Mouse (Mus musculus): Measurements from ENCODE around the gene Wfdc9. TPM values are rescaled to one million over a fixed set of nuclear protein-coding genes. Genes with fewer than 3 reads are reported as not detected.
A peak's percentile ranks its signal among the peaks of the same experiment; 100 is the strongest.

Gene Wfdc9
- polyA plus RNA-seq (2015; fragmentation: Nextera tagmentation; extraction: Ambion mirVana): not detected in 2 replicates

DNA sequence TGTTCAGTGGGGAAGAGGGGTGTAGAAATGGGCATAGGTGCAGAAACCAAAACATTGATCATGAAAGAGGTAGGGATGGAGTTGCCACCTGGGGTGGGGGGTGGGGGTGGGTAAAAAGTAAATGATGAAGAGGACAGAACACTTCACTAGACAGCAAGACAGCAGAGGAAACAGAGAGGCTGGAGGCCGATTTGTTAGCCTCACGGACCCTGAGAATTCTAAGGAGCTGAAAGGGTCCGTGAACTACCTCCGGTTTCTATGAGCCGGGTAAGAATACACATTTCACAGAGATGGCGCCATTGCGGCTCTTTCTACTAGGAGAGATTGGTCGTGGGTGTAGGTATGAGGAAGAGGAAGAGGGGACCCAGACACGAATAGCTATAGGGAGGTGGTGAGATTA lies at the start of gene Wfdc9:
Wfdc9 (minus strand) TSS at position 101 of the 400 bp plus-strand sequence.
- 79% methylated on average over 9 of the region's 9 CpGs for WGBS
- H3K27ac ChIP-seq: no peak within 1 kb of the TSS

DNA sequence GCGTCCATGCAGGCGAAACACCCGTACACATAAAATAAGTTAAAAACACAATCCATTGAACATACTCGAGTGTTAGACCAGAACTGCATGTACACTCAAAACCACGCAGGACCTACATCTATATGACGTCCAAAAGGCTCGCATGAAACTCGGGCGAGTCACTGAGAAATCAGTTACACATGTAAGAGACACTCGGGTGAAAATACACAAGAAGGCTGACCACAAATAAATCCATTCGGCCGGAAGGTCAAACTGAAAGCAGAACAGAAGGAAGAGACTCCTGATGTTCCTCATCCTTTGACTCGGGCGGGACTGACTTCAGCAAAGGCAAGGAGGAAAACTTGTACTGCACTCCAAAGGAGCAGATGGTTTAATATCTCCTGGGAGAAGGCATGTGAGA lies 49.6 kb upstream of the Wfdc9 start:
- Histone ChIP-seq H3K9ac (no peak overlapping the region), H3K4me3 (no peak overlapping the region), H3K36me3 (ENCODE audit: poor library complexity, severe bottlenecking) (no peaks in the 10 kb centered on the region), H3K27ac (no peak overlapping the region), H3K4me2 (no peak overlapping the region), H3K27me3 (no peaks in the 10 kb centered on the region), H3K4me1 (no peaks in the 10 kb centered on the region), H3K9me3 (replicated peaks) (no peaks in the 10 kb centered on the region)
- no peak for ATAC-seq
- 88% methylated on average over 14 of the region's 14 CpGs for WGBS

More for the DNA sequence above, at the start of gene Wfdc9:
- Histone ChIP-seq H3K9ac (no peak within 1 kb of the TSS), H3K4me3 (no peak within 1 kb of the TSS), H3K9me3 (replicated peaks) (no peaks in the 10 kb centered on the region), H3K4me2 (no peak within 1 kb of the TSS), H3K27me3 (no peaks in the 10 kb centered on the region), H3K36me3 (ENCODE audit: poor library complexity, severe bottlenecking) (no peaks in the 10 kb centered on the region), H3K4me1 (no peaks in the 10 kb centered on the region)
- ATAC-seq: no peak

DNA sequence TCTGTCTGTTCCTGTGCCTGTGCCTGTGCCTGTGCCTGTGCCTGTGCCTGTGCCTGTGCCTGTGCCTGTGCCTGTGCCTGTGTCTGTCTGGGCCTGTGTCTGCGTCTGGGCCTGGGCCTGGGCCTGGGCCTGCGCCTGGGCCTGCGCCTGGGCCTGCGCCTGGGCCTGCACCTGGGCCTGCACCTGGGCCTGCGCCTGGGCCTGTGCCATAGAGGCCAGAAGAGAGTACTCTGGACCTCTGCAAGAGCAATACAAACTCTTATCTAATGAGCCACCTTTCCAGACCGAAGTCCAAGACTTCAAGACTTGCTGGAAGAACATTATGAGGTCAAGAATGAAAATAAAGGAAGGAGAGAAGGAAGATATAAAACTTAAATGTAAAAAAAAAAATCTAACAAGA lies 48.9 kb upstream of the Wfdc9 start:
- Histone ChIP-seq H3K4me2 (no peak overlapping the region), H3K36me3 (ENCODE audit: poor library complexity, severe bottlenecking) (no peaks in the 10 kb centered on the region), H3K4me1 (no peaks in the 10 kb centered on the region), H3K4me3 (no peak overlapping the region), H3K27me3 (no peaks in the 10 kb centered on the region), H3K27ac (no peak overlapping the region), H3K9ac (no peak overlapping the region), H3K9me3 (replicated peaks) (no peaks in the 10 kb centered on the region)
- WGBS: 82% methylated on average over 6 of the region's 6 CpGs
- ATAC-seq: no peak

DNA sequence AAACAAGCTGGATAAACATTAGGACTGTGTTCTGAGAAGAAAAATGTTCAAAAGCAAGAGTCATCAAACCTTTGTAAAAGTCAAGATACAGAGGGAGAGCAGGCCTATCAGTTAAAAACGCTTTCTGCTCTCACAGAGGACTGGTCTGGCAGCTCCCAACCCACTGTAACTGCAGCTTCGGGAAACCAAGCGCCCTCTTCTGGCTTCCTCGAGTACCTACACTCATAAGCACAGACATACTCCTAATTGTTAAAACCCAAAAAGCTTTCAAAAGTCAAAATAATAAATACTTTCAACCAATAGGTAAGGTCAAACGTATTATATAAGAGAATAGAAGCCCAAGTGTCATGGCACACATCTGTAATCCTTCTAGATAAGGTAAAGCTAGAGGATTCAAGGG lies 47.9 kb upstream of the Wfdc9 start:
- Histone ChIP-seq H3K4me1 (no peaks in the 10 kb centered on the region), H3K4me2 (no peak overlapping the region), H3K4me3 (no peak overlapping the region), H3K27ac (no peak overlapping the region), H3K27me3 (no peaks in the 10 kb centered on the region), H3K9me3 (replicated peaks) (no peaks in the 10 kb centered on the region), H3K9ac (no peak overlapping the region), H3K36me3 (ENCODE audit: poor library complexity, severe bottlenecking) (no peaks in the 10 kb centered on the region)
- ATAC-seq: no peak
- 81% methylated on average over 5 of the region's 5 CpGs for WGBS

DNA sequence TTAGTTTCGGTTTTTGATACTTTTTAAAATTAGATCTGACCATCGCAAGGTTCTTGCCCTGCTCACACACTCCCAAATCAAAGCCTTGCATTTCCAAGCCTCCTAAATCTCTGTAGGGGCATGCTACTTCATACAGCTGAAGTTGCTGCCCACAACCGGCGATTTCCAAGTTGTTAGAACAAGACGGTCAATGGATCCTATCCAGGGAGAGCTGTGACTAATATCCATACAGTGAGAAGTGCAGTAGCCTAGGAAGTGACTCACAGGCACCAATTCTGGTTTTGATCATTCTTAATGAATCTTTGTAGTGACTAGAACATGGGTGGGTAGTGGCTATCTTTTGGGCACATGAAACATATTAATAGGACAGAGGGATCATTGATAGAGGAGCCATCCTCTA lies 45.4 kb upstream of the Wfdc9 start:
- WGBS: 91% methylated on average over 5 of the region's 5 CpGs
- Histone ChIP-seq H3K4me1 (no peaks in the 10 kb centered on the region), H3K9ac (no peak overlapping the region), H3K4me2 (no peak overlapping the region), H3K27ac (no peak overlapping the region), H3K36me3 (ENCODE audit: poor library complexity, severe bottlenecking) (no peaks in the 10 kb centered on the region), H3K27me3 (no peaks in the 10 kb centered on the region), H3K4me3 (no peak overlapping the region), H3K9me3 (replicated peaks) (no peaks in the 10 kb centered on the region)
- ATAC-seq: no peak

DNA sequence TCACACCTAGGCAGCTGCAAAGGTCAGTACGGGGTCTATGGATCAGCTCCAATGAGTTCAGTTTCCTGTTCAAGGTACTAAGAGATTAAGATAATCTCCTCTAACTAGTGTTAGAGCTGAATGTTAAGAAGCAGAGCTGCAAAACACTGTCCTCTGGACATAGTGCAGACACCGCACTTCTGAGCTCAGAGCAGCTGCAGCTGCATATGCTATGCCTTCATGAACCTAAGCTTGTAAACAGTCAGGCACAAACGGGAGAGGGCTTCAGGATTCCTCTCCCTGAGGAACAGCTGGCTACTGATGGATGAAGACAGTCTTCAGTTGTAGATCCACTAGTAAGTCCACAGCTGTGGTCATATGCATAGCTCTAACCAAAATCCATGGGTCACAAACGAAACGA lies 44.6 kb upstream of the Wfdc9 start:
- no peaks in the 10 kb centered on the region for H3K4me1 ChIP-seq
- no peak overlapping the region for H3K4me2 ChIP-seq
- no peaks in the 10 kb centered on the region for H3K27me3 ChIP-seq
- no peak for ATAC-seq
- 79% methylated on average over 5 of the region's 5 CpGs for WGBS
- H3K9me3 ChIP-seq (replicated peaks): no peaks in the 10 kb centered on the region
- H3K9ac ChIP-seq: no peak overlapping the region
- H3K36me3 ChIP-seq (ENCODE audit: poor library complexity, severe bottlenecking): no peaks in the 10 kb centered on the region
- H3K4me3 ChIP-seq: no peak overlapping the region
- no peak overlapping the region for H3K27ac ChIP-seq

DNA sequence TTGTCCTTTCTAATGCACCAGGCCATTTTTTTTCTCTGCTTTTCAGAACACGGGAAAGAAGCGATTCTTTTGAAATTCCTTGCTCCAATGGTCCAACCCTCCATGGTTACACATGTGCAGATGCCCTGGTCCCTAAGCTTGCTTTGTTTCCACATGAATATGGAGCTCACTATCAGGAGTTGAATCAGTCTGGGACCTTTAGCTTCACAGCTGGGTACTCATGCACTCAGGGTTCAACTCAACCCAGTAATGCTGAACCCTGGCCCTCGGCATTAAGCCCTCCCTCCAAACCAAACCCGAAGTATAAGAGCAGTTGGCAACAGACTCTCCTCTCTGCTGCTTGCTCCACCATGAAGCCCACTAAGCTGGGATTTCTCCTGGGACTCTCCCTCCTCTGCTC lies 41.8 kb upstream of the Wfdc9 start, which contains the start of gene Spint4:
Spint4 (plus strand) TSS at position 301 of the 400 bp plus-strand sequence.
- no peaks in the 10 kb centered on the region for H3K9me3 ChIP-seq (replicated peaks)
- no peak within 1 kb of the TSS for H3K4me2 ChIP-seq
- WGBS: 76% methylated on average over 4 of the region's 4 CpGs
- H3K4me1 ChIP-seq: no peaks in the 10 kb centered on the region
- no peak for ATAC-seq
- no peak within 1 kb of the TSS for H3K27ac ChIP-seq
- no peak within 1 kb of the TSS for H3K9ac ChIP-seq
- H3K27me3 ChIP-seq: 0 out of 2 replicates have a peak, but pooled peaks cover 3% of the 10 kb centered on the region
- no peaks in the 10 kb centered on the region for H3K36me3 ChIP-seq (ENCODE audit: poor library complexity, severe bottlenecking)
- H3K4me3 ChIP-seq: no peak within 1 kb of the TSS

DNA sequence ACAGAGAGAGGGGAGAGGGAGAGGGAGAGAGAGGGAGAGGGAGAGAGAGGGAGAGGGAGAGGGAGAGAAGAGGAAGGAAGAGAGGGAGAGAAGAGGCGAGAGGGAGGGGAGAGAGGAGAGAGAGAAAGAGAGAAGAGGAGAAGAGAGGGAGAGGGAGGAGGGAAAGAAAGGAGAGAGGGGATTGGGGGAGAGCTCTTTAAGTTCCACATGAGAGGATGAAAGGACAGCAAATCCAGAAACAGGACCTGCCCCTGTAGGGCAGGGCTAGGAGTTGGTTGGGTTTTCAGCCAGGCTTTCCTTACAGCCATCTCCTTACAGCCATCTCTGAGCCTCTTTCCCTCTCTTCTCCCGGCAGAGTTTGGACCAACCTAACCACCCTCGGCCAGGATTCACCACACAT lies 28.4 kb upstream of the Wfdc9 start, which contains the start of gene Wfdc13:
Wfdc13 (plus strand) TSS at position 301 of the 400 bp plus-strand sequence.
- no peak within 1 kb of the TSS for H3K4me3 ChIP-seq
- no peak for ATAC-seq

DNA sequence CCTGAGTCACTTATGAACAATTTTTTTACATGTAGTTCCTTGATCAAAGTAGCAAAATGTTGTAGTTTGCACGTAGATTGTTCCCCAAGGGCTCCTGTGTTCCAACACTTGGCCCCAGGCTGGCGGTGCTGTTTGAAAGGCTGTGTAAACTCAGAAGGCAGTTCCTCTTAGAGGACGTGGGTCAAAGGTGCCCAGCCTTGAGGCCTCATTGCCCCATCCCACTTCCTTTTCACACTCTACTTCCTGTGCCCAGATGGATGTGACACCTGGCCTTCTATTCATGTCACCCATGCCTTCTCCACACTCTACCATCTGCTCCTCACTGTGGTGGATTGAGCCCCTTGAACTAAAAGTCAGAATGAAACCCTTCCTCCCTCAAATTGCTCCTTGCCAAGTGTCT lies 23.5 kb upstream of the Wfdc9 start:
- Histone ChIP-seq H3K36me3 (ENCODE audit: poor library complexity, severe bottlenecking) (no peaks in the 10 kb centered on the region), H3K9ac (no peak overlapping the region), H3K27ac (no peak overlapping the region), H3K4me2 (no peak overlapping the region), H3K27me3 (no peaks in the 10 kb centered on the region), H3K4me1 (0 out of 2 replicates have a peak, but pooled peaks cover 11% of the 10 kb centered on the region), H3K9me3 (replicated peaks) (no peaks in the 10 kb centered on the region), H3K4me3 (no peak overlapping the region)
- ATAC-seq: no peak
- 71% methylated on average over 3 of the region's 3 CpGs for WGBS

More for the DNA sequence above, 28.4 kb upstream of the Wfdc9 start, which contains the start of gene Wfdc13:
- no peaks in the 10 kb centered on the region for H3K4me1 ChIP-seq
- no peak within 1 kb of the TSS for H3K9ac ChIP-seq
- whole genome bisulfite sequencing: 82% methylated on average over 3 of the region's 3 CpGs
- no peaks in the 10 kb centered on the region for H3K27me3 ChIP-seq
- no peaks in the 10 kb centered on the region for H3K9me3 ChIP-seq (replicated peaks)
- no peak within 1 kb of the TSS for H3K27ac ChIP-seq
- H3K4me2 ChIP-seq: no peak within 1 kb of the TSS
- no peaks in the 10 kb centered on the region for H3K36me3 ChIP-seq (ENCODE audit: poor library complexity, severe bottlenecking)

DNA sequence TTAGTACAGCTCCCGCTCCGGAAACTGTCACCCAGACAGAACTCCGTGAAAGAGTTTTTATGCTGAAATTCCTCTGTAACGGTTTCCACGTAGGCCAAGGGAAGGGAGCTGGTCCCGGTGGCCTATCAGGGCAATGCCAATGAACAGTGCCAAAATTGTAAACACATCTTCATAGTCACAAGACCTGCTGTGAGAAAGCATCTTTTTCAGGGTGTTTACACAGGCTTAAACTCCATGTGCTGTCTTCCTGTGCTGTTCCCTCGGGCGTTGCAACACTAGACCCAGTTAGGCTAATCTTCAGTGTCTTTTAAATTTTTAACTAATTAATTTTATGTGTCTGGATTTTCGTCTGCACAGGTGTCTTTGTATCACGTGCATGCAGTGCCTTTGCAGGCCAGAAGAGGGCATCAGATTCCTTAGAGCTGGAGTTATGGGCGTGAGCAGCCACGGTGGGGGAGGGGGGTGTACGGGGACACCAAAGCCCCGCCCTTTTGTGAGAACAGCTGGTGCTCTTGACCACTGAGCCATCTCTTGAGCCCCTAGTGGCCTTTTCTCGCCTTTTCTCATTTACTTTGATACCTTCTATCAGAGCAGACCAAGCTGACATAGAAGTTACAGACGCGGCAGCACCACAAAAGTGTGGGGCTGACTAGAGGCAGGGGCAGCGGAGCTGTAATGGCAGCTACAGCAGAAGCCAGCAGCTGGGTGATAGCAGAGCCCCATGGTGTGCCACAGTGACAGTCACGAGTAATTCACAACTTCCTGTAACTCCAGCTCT lies 22.7 kb upstream of the Wfdc9 start:
- H3K9ac ChIP-seq: no peak overlapping the region
- H3K27ac ChIP-seq: no peak overlapping the region
- peak overlapping the region; percentile 58 for H3K4me2 ChIP-seq
- H3K4me3 ChIP-seq: peak overlapping the region; percentile 29
- H3K9me3 ChIP-seq (replicated peaks): no peaks in the 10 kb centered on the region
- no peaks in the 10 kb centered on the region for H3K36me3 ChIP-seq (ENCODE audit: poor library complexity, severe bottlenecking)
- ATAC-seq: peak; percentile 55; the same call in 1 of the 2 replicates
- 0 out of 2 replicates have a peak, but pooled peaks cover 11% of the 10 kb centered on the region for H3K4me1 ChIP-seq
- WGBS: 19% methylated on average over 19 of the region's 19 CpGs
- H3K27me3 ChIP-seq: no peaks in the 10 kb centered on the region

DNA sequence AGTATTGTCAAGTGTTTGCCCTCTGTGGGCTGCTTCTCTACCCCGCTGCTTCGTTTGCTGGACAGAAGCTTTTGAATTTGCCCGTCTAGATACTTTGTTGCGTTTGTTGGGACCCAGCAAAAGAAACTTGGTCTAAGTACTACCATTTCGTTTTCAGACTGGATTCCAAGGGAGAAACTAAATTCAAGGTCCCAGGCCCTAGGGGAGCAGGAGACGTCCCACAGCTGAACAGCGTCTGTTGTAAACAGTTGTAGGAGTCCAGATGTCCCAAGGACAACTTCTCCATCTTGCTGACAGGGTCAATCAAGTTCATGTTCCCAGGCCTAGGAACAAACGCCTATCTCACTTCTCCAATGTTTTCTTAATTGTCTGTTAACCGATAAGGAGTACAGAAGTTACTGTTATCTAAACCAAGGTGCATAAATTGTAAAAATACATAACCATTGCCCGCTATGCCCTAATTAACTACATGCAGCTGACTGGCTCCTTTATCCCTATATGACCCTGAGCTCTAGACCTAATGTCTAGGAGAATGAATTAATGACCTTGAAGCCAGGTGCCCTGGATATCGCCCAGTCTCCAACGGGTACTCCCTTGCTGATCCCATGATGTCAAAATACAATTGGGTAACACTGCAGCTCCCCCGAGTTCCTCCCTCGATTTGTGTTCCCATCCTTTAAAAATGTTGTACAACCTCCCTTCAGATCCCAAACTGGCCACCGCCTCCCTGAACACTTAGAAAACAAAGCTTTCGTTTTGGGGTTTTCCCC lies 20.7 kb upstream of the Wfdc9 start:
- H3K27me3 ChIP-seq: no peaks in the 10 kb centered on the region
- WGBS: 91% methylated on average over 16 of the region's 16 CpGs
- H3K4me3 ChIP-seq: no peak overlapping the region
- no peak overlapping the region for H3K9ac ChIP-seq
- no peak for ATAC-seq
- no peak overlapping the region for H3K27ac ChIP-seq
- H3K4me2 ChIP-seq: no peak overlapping the region
- H3K9me3 ChIP-seq (replicated peaks): no peaks in the 10 kb centered on the region
- H3K4me1 ChIP-seq: 0 out of 2 replicates have a peak, but pooled peaks cover 11% of the 10 kb centered on the region
- no peaks in the 10 kb centered on the region for H3K36me3 ChIP-seq (ENCODE audit: poor library complexity, severe bottlenecking)

DNA sequence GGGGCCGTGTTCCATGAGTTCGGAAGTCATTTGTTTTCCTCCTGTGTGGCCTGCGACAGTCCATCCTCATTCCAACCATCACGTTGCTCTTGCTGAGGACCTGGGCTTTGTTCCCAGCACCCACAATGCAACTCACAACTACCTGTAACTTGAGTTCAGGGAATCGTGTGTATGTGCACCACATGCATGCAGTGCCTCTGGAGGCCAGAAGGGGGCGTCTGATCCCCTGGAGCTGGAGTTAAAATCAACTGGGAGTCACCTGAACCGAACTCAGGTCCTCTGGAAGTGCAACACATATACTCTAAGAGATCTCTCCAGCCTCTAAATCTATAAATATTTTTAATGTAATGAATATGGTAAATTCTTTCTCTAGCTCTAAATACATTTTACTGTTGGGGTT lies 19.7 kb upstream of the Wfdc9 start:
- no peak for ATAC-seq
- Histone ChIP-seq H3K9me3 (replicated peaks) (no peaks in the 10 kb centered on the region), H3K27ac (no peak overlapping the region), H3K9ac (no peak overlapping the region), H3K4me3 (no peak overlapping the region), H3K36me3 (ENCODE audit: poor library complexity, severe bottlenecking) (no peaks in the 10 kb centered on the region), H3K27me3 (no peaks in the 10 kb centered on the region), H3K4me1 (0 out of 2 replicates have a peak, but pooled peaks cover 11% of the 10 kb centered on the region), H3K4me2 (no peak overlapping the region)
- WGBS: 73% methylated on average over 7 of the region's 7 CpGs

All from forebrain, embryonic 13.5 days (tissue).